Mouse (Mus musculus) MEL (cell line): Measurements from ENCODE around the gene Gm29797. TPM values are rescaled to one million over a fixed set of nuclear protein-coding genes. Genes with fewer than 3 reads are reported as not detected.

Experiments used
- DNase-seq: peaks from one replicate; pipeline ENCODE4 v3.0.0; 2011; ENCODE audit warnings: low read depth, low spot score
- H3K27ac ChIP-seq: 2 replicates; pipeline ENCODE4 v1.5.1; 2012; ENCODE audit warnings: low read depth, mild to moderate bottlenecking, control low read depth, low read length, moderate library complexity; ENCODE audit not compliant: control insufficient read depth
- H3K27me3 ChIP-seq, 2 experiments: fragments of 150-350 bp in 1 of 2; sonication (generic) in 1 of 2; 2 replicates each; pipeline ENCODE4 v1.6.1; 2012; ENCODE audit warnings: low read length in 2 of 2, mild to moderate bottlenecking in 2 of 2, improper control_type of control experiment in 1 of 2, moderate library complexity in 1 of 2; ENCODE audit not compliant: insufficient read depth in 2 of 2, control insufficient read depth in 1 of 2
- H3K36me3 ChIP-seq, 2 experiments: 2 replicates each; pipeline ENCODE4 v1.6.1; 2012 to 2014; ENCODE audit warnings: low read length in 2 of 2, improper control_type of control experiment in 1 of 2, inconsistent platforms in 1 of 2, mild to moderate bottlenecking in 1 of 2; ENCODE audit not compliant: insufficient read depth in 2 of 2, control insufficient read depth in 1 of 2
- H3K4me1 ChIP-seq, 2 experiments: fragments of 150-350 bp in 1 of 2; sonication (generic) in 1 of 2; 2 replicates each; pipeline ENCODE4 v1.6.1; 2012; ENCODE audit warnings: low read length in 2 of 2, improper control_type of control experiment in 1 of 2, mild to moderate bottlenecking in 1 of 2; ENCODE audit not compliant: insufficient read depth in 2 of 2, control insufficient read depth in 1 of 2
- H3K4me3 ChIP-seq, 2 experiments: fragments of 150-350 bp in 1 of 2; sonication (generic) in 1 of 2; 2 replicates each; pipeline ENCODE4 v1.5.1; 2012; ENCODE audit warnings: low read depth in 2 of 2, low read length in 2 of 2, mild to moderate bottlenecking in 2 of 2, moderate library complexity in 2 of 2, control low read depth in 1 of 2, improper control_type of control experiment in 1 of 2; ENCODE audit not compliant: control insufficient read depth in 1 of 2, insufficient read depth in 1 of 2
- H3K79me2 ChIP-seq: 2 replicates; pipeline ENCODE4 v1.6.1; 2012; ENCODE audit warnings: mild to moderate bottlenecking, low read length, moderate library complexity; ENCODE audit not compliant: control insufficient read depth, poor library complexity, insufficient read depth
- H3K9ac ChIP-seq: 2 replicates; pipeline ENCODE4 v1.6.1; 2012; ENCODE audit warnings: low read depth, mild to moderate bottlenecking, control low read depth, low read length, moderate library complexity; ENCODE audit not compliant: control insufficient read depth, poor library complexity, severe bottlenecking
- H3K9me3 ChIP-seq: fragments of 150-350 bp; sonication (generic); replicated peaks from 2 replicates; pipeline ENCODE4 v1.6.1; 2012; ENCODE audit warnings: mild to moderate bottlenecking, low read length, improper control_type of control experiment, moderate library complexity; ENCODE audit not compliant: insufficient read depth
- BHLHE40 ChIP-seq: IDR thresholded peaks from 2 replicates; pipeline ENCODE4 v1.6.1; 2012; ENCODE audit warnings: low read depth, mild to moderate bottlenecking, inconsistent platforms, low read length, improper control_type of control experiment, borderline replicate concordance
- CHD2 ChIP-seq: IDR thresholded peaks from 2 replicates; pipeline ENCODE4 v1.6.1; 2011; ENCODE audit warnings: low read length, improper control_type of control experiment
- CTCF ChIP-seq, 3 experiments: IDR thresholded peaks in 2 of 3; conservative IDR thresholded peaks in 1 of 3; 2 replicates each; pipeline ENCODE4 v1.5.1; 2011 to 2012; ENCODE audit warnings: low read length in 3 of 3, low read depth in 2 of 3, mild to moderate bottlenecking in 2 of 3, improper control_type of control experiment in 1 of 3, inconsistent platforms in 1 of 3, mixed read lengths in 1 of 3, moderate library complexity in 1 of 3; ENCODE audit not compliant: control insufficient read depth in 1 of 3, insufficient read depth in 1 of 3, poor library complexity in 1 of 3, severe bottlenecking in 1 of 3
- GATA1 ChIP-seq: IDR thresholded peaks from 2 replicates; pipeline ENCODE4 v1.6.1; 2011; ENCODE audit warnings: low read depth, low read length, improper control_type of control experiment
- HCFC1 ChIP-seq: IDR thresholded peaks from 2 replicates; pipeline ENCODE4 v1.6.1; 2012; ENCODE audit warnings: low read depth, mild to moderate bottlenecking, inconsistent platforms, low read length, improper control_type of control experiment, moderate library complexity
- JUND ChIP-seq: IDR thresholded peaks from 2 replicates; pipeline ENCODE4 v1.6.1; 2011; ENCODE audit warnings: low read depth, mild to moderate bottlenecking, improper control_type of control experiment, low read length
- KAT2A ChIP-seq: conservative IDR thresholded peaks from 2 replicates; pipeline ENCODE4 v1.6.1; 2012; ENCODE audit warnings: low read depth, low read length, improper control_type of control experiment, inconsistent platforms
- MAFK ChIP-seq: IDR thresholded peaks from 2 replicates; pipeline ENCODE4 v1.6.1; 2011; ENCODE audit warnings: low read depth, mild to moderate bottlenecking, low read length, improper control_type of control experiment, borderline replicate concordance
- MAX ChIP-seq: IDR thresholded peaks from 2 replicates; pipeline ENCODE4 v1.6.1; 2011; ENCODE audit warnings: low read length, improper control_type of control experiment
- MEF2A ChIP-seq: IDR thresholded peaks from 2 replicates; pipeline ENCODE4 v1.6.1; 2014; ENCODE audit warnings: low read depth, mild to moderate bottlenecking, inconsistent platforms, low read length, improper control_type of control experiment; ENCODE audit not compliant: poor library complexity, insufficient replicate concordance, severe bottlenecking; ENCODE audit errors: extremely low read depth
- MXI1 ChIP-seq: IDR thresholded peaks from 2 replicates; pipeline ENCODE4 v1.6.1; 2011; ENCODE audit warnings: mild to moderate bottlenecking, low read depth, low read length, improper control_type of control experiment
- MYC ChIP-seq: IDR thresholded peaks from 2 replicates; pipeline ENCODE4 v1.6.1; 2011; ENCODE audit warnings: low read depth, mild to moderate bottlenecking, low read length, improper control_type of control experiment, moderate library complexity
- NRF1 ChIP-seq: IDR thresholded peaks from 2 replicates; pipeline ENCODE4 v1.6.1; 2014; ENCODE audit warnings: low read depth, mild to moderate bottlenecking, inconsistent platforms, low read length, improper control_type of control experiment, moderate library complexity; ENCODE audit not compliant: poor library complexity, insufficient read depth, severe bottlenecking
- POLR2A ChIP-seq, 2 experiments: IDR thresholded peaks; 2 replicates each; pipeline ENCODE4 v1.6.1; 2011 to 2012; ENCODE audit warnings: low read length in 2 of 2, mild to moderate bottlenecking in 2 of 2, control low read depth in 1 of 2, improper control_type of control experiment in 1 of 2, low read depth in 1 of 2, moderate library complexity in 1 of 2; ENCODE audit not compliant: control insufficient read depth in 1 of 2, insufficient read depth in 1 of 2, poor library complexity in 1 of 2
- POLR2AphosphoS2 ChIP-seq: IDR thresholded peaks from 2 replicates; pipeline ENCODE4 v1.6.1; 2011; ENCODE audit warnings: low read length, improper control_type of control experiment
- RCOR1 ChIP-seq: IDR thresholded peaks from 2 replicates; pipeline ENCODE4 v1.6.1; 2012; ENCODE audit warnings: low read depth, mild to moderate bottlenecking, inconsistent platforms, low read length, improper control_type of control experiment
- SIN3A ChIP-seq: IDR thresholded peaks from 2 replicates; pipeline ENCODE4 v1.6.1; 2012; ENCODE audit warnings: low read length, improper control_type of control experiment, inconsistent platforms
- TAL1 ChIP-seq: IDR thresholded peaks from 2 replicates; pipeline ENCODE4 v1.6.1; 2012; ENCODE audit warnings: mild to moderate bottlenecking, inconsistent platforms, low read length, moderate library complexity, mixed read lengths
- TCF12 ChIP-seq: IDR thresholded peaks from 2 replicates; pipeline ENCODE4 v1.6.1; 2014; ENCODE audit warnings: low read depth, mild to moderate bottlenecking, inconsistent platforms, low read length, improper control_type of control experiment, moderate library complexity
- UBTF ChIP-seq: IDR thresholded peaks from 2 replicates; pipeline ENCODE4 v1.6.1; 2012; ENCODE audit warnings: low read depth, mild to moderate bottlenecking, inconsistent platforms, low read length, improper control_type of control experiment, moderate library complexity, borderline replicate concordance; ENCODE audit not compliant: insufficient read depth
- USF1 ChIP-seq: IDR thresholded peaks from 2 replicates; pipeline ENCODE4 v1.6.1; 2014; ENCODE audit warnings: low read depth, mild to moderate bottlenecking, inconsistent platforms, low read length, improper control_type of control experiment, moderate library complexity
- USF2 ChIP-seq, 2 experiments: IDR thresholded peaks; 2 replicates each; pipeline ENCODE4 v1.6.1; 2011 to 2012; ENCODE audit warnings: improper control_type of control experiment in 2 of 2, low read length in 2 of 2, borderline replicate concordance in 1 of 2, inconsistent platforms in 1 of 2, low read depth in 1 of 2, mild to moderate bottlenecking in 1 of 2; ENCODE audit not compliant: insufficient read depth in 1 of 2
- ZC3H11A ChIP-seq: IDR thresholded peaks from 2 replicates; pipeline ENCODE4 v1.6.1; 2012; ENCODE audit warnings: low read depth, mild to moderate bottlenecking, inconsistent platforms, low read length, improper control_type of control experiment
- polyA plus RNA-seq, 2 experiments: library from polyadenylated mRNA; stranded (reverse) in 1 of 2; unstranded in 1 of 2; fragments of >175 nt in 1 of 2; fragments of >200 nt in 1 of 2; gene quantifications; 2 replicates each; pipeline versions ENCODE4 v1.2.1 to v1.2.4; 2012; ENCODE audit warnings: low replicate concordance in 2 of 2, low read depth in 1 of 2; ENCODE audit not compliant: insufficient read length in 2 of 2, insufficient read depth in 1 of 2, missing spikeins in 1 of 2
- total RNA-seq: library from RNA; depleted of rRNA; stranded (reverse); fragments of 300-350 nt; gene quantifications from 2 replicates; pipeline ENCODE4 v1.2.3, GENCODE M21; 2012

Gm29797 gene
- total and polyA plus RNA-seq, 3 experiments: not detected

- H3K36me3 ChIP-seq: peaks cover 0 to 4% of the 10 kb centered on the region in 2 experiments; a peak in 2 of 4 replicates
- H3K9me3 ChIP-seq: no peaks in the 10 kb centered on the region
Observed at GRCm38 (mm10) chr2:181657441-181657840, 607 bp downstream of the Gm29797 start.

GRCm38 (mm10) chr2:181658528-181658927 lies 1.7 kb downstream of the Gm29797 start:
- no peak for DNase-seq
- TF ChIP-seq TAL1: no peak
- TF ChIP-seq RCOR1: no peak
- TF ChIP-seq JUND: no peak
- TF ChIP-seq CHD2: no peak
- TF ChIP-seq SIN3A: no peak
- no peak for TF ChIP-seq ZC3H11A
- no peak for TF ChIP-seq USF2 (IDR thresholded peaks at IDR 0.05; ENCODE audit: borderline replicate concordance in 1 of 2, insufficient read depth in 1 of 2, low read depth in 1 of 2, low read length in 2 of 2)
- TF ChIP-seq MEF2A: no peak
- TF ChIP-seq USF1: no peak
- TF ChIP-seq POLR2AphosphoS2: no peak
- TF ChIP-seq MAFK: no peak
- no peak for TF ChIP-seq UBTF
- TF ChIP-seq KAT2A: no peak
- no peak for TF ChIP-seq NRF1
- no peak for TF ChIP-seq MYC
- TF ChIP-seq CTCF (IDR thresholded peaks at IDR 0.05 in 2 of 3, conservative IDR thresholded peaks at IDR 0.05 in 1 of 3; ENCODE audit: control insufficient read depth in 1 of 3, insufficient read depth in 1 of 3, low read depth in 2 of 3, low read length in 3 of 3, poor library complexity in 1 of 3, severe bottlenecking in 1 of 3): no peak
- no peak for TF ChIP-seq BHLHE40
- peaks cover 0 to 8% of the 10 kb centered on the region in 2 experiments; a peak in 2 of 4 replicates for H3K4me1 ChIP-seq
- H3K9ac ChIP-seq: no peak overlapping the region
- no peaks in the 10 kb centered on the region for H3K79me2 ChIP-seq
- no peak overlapping the region for H3K4me3 ChIP-seq
- no peak overlapping the region for H3K27ac ChIP-seq
- H3K27me3 ChIP-seq: no peaks in the 10 kb centered on the region
- H3K36me3 ChIP-seq: peaks cover 0 to 4% of the 10 kb centered on the region in 2 experiments; a peak in 2 of 4 replicates
- H3K9me3 ChIP-seq: no peaks in the 10 kb centered on the region

More at GRCm38 (mm10) chr2:181657441-181657840, 607 bp downstream of the Gm29797 start:
- H3K4me3 ChIP-seq: no peak overlapping the region
- no peak for DNase-seq
- H3K4me1 ChIP-seq: peaks cover 0 to 2% of the 10 kb centered on the region in 2 experiments; a peak in 1 of 4 replicates
- H3K27ac ChIP-seq: no peak overlapping the region
- H3K9ac ChIP-seq: no peak overlapping the region
- no peaks in the 10 kb centered on the region for H3K79me2 ChIP-seq
- TF ChIP-seq GATA1: no peak
- no peak for TF ChIP-seq POLR2A (IDR thresholded peaks at IDR 0.05; ENCODE audit: control insufficient read depth in 1 of 2, insufficient read depth in 1 of 2, low read depth in 1 of 2, low read length in 2 of 2, poor library complexity in 1 of 2)
- no peak for TF ChIP-seq MXI1
- TF ChIP-seq CTCF (IDR thresholded peaks at IDR 0.05 in 2 of 3, conservative IDR thresholded peaks at IDR 0.05 in 1 of 3; ENCODE audit: control insufficient read depth in 1 of 3, insufficient read depth in 1 of 3, low read depth in 2 of 3, low read length in 3 of 3, poor library complexity in 1 of 3, severe bottlenecking in 1 of 3): no peak
- TF ChIP-seq HCFC1: no peak
- TF ChIP-seq TCF12: no peak
- no peak for TF ChIP-seq UBTF
- no peak for TF ChIP-seq MAX
- TF ChIP-seq, all 39 proteins: peak for 0
- no peaks in the 10 kb centered on the region for H3K27me3 ChIP-seq
